Mouse (Mus musculus) left cerebral cortex, adult 2 months (tissue): ENCODE measurements around the gene Notch2. TPM values are rescaled to one million over a fixed set of nuclear protein-coding genes. Genes with fewer than 3 reads are reported as not detected.
"Not testable (repeated sequence)": the region's sequence is repeated elsewhere in the genome, so short reads cannot be mapped to it uniquely, and the experiment has no call there.

Experiments
- DNase-seq, 2 experiments: peaks; one replicate each; pipeline ENCODE4 v3.0.0; 2021 to 2022; ENCODE audit warnings: low spot score in 2 of 2, mixed read lengths in 1 of 2; ENCODE audit errors: extremely low spot score in 1 of 2
- H3K27ac ChIP-seq: fragments of 200-600 bp; 2 replicates; pipeline ENCODE4 v1.8.1; 2022
- H3K4me3 ChIP-seq: fragments of 200-600 bp; 2 replicates; pipeline ENCODE4 v1.8.1; 2022
- CTCF ChIP-seq: fragments of 200-600 bp; IDR thresholded peaks from 2 replicates; pipeline ENCODE4 v1.8.1; 2022; ENCODE audit warnings: antibody characterized with exemption, mild to moderate bottlenecking, moderate library complexity
- intact Hi-C: fragments of 180-260 bp; cut with DNase I; formaldehyde crosslinking; loops from one replicate; pipeline ENCODE4 v1.15.1; 2025
- total RNA-seq, 2 experiments: library from RNA; stranded (reverse); gene quantifications; 2 replicates each; pipeline ENCODE4 v1.2.3; 2021

The Notch2 gene
- total RNA-seq, 2 experiments from 2014 or later = 13.7 to 14.6 TPM

- intact Hi-C loops = loop anchor here (5.0 kb wide), 2 partner anchors 94 to 179 kb away; partner anchors contain the start of gene Notch2
- H3K4me3 ChIP-seq = no peak overlapping the region
- H3K27ac ChIP-seq = peak overlapping the region; percentile 30; the same call in 1 of the 2 replicates
Measured at GRCm38 (mm10) chr3:98106115-98106514, 92.8 kb downstream of the Notch2 start.

GRCm38 (mm10) chr3:98106590-98107313 is 93.4 kb downstream of the Notch2 start:
- DNase-seq = no peak
- TF ChIP-seq CTCF = no peak
- intact Hi-C loops = loop anchor here (5.0 kb wide), 2 partner anchors 94 to 179 kb away; partner anchors contain the start of gene Notch2
- no peak overlapping the region for H3K4me3 ChIP-seq
- no peak overlapping the region; the same call in 1 of the 2 replicates for H3K27ac ChIP-seq

More at GRCm38 (mm10) chr3:98106115-98106514, 92.8 kb downstream of the Notch2 start:
- TF ChIP-seq CTCF = no peak
- DNase-seq = no peak

GRCm38 (mm10) chr3:98108416-98108815 is 95.1 kb downstream of the Notch2 start:
- intact Hi-C loops = loop anchor here (5.0 kb wide), 2 partner anchors 96 to 181 kb away; partner anchors contain the start of gene Notch2
- no peak for DNase-seq
- Histone ChIP-seq H3K27ac (no peak overlapping the region), H3K4me3 (no peak overlapping the region)
- TF ChIP-seq CTCF = no peak

DNA sequence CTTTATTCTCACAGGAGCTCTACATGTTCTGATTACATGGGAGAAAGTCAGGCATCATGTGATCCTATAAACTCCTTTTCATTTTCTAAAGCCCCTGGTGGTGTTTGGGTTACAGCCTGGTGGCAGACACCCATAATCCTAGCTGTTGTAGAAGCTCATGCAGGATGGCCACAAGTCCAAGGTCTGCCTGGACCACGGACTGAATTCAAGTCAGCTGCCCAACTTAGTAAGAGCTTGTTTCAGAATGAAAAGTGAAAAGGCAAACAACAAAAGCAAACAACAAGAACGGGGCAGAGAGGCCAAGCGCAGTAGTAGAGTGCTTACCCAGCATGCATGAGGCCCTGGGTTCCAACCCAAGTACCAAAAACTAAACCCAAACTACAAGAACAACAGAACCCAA is 95.5 kb downstream of the Notch2 start:
- intact Hi-C loops = loop anchor here (5.0 kb wide), 2 partner anchors 97 to 182 kb away; partner anchors contain the start of gene Notch2
- no peak for DNase-seq
- H3K27ac ChIP-seq = no peak overlapping the region
- no peak overlapping the region for H3K4me3 ChIP-seq
- no peak for TF ChIP-seq CTCF

- no peak overlapping the region for H3K4me3 ChIP-seq
- no peak for TF ChIP-seq CTCF
- intact Hi-C loops = no loop called here
- DNase-seq = no peak
- H3K27ac ChIP-seq = no peak overlapping the region
Measured at GRCm38 (mm10) chr3:98110610-98111009, 97.3 kb downstream of the Notch2 start.

DNA sequence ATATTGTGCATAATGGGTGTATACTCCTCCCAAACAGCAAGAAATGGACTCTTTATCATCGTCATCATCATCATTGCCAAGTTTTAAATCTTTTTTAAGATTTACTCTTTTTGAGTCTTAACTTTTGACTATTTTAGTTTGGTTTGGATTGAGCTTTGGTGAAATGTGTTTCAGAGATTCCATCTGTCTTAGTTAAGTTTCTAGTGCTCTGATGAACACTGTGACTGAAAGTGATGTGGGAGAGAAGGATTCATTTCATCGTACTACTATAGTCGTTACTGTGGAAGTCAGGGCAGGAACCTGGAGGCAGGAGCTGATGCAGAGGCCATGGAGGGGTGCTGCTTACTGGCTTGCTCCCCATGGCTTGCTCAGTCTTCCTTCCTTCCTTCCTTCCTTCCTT is 104.9 kb downstream of the Notch2 start:
- no peak overlapping the region for H3K27ac ChIP-seq
- DNase-seq = no peak
- no peak for TF ChIP-seq CTCF
- intact Hi-C loops = no loop called here
- H3K4me3 ChIP-seq = no peak overlapping the region

- DNase-seq = no peak
- Histone ChIP-seq H3K4me3 (no peak overlapping the region), H3K27ac (no peak overlapping the region)
- intact Hi-C loops = no loop called here
- no peak for TF ChIP-seq CTCF
Measured at GRCm38 (mm10) chr3:98119338-98119737, 106.0 kb downstream of the Notch2 start.

DNA sequence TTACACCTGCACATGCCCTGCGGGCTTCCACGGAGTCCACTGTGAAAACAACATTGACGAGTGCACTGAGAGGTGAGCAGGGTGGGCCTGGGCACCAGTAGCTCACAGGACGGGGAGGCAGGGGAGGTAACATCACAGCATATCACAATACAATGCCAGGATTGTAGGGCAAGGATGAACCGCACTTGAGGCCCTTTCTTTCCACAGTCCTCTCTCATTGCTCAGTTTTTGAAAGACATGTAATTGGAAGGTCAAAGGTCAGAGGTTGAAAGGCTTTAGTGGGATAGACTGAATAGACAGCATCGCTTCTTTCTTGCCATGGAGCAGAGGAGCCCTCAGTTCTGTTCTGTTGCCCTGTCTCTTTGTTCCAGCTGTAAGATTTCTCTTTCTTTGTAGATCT is 107.6 kb downstream of the Notch2 start:
- Histone ChIP-seq H3K4me3 (no peak overlapping the region), H3K27ac (no peak overlapping the region)
- no peak for DNase-seq
- intact Hi-C loops = no loop called here
- no peak for TF ChIP-seq CTCF

DNA sequence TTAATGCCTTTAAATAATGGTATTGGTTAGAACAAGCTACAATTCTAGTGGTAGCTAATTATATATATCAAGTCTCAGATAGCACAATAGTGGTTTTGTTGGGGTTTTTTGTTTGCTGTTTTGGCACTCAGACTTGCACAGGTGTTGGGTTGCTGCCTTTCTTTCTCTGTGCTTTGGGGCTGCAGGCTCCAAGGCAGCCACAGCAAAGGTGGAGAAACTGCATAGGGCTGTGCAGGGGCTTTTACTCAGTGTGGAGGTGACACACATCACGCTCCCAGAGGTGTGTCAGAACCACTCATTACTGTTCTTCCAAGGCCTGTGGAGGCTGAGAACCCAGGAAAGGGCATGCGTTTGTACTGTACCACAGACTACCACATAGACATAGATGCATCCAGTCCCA is 114.4 kb downstream of the Notch2 start:
- DNase-seq = no peak
- intact Hi-C loops = no loop called here
- no peak overlapping the region for H3K4me3 ChIP-seq
- no peak overlapping the region for H3K27ac ChIP-seq
- TF ChIP-seq CTCF = no peak

GRCm38 (mm10) chr3:98128716-98129115 is 115.4 kb downstream of the Notch2 start:
- Histone ChIP-seq H3K27ac (no peak overlapping the region), H3K4me3 (no peak overlapping the region)
- TF ChIP-seq CTCF = no peak
- intact Hi-C loops = no loop called here
- no peak for DNase-seq

GRCm38 (mm10) chr3:98132140-98132539 is 118.8 kb downstream of the Notch2 start:
- intact Hi-C loops, H3K27ac ChIP-seq, DNase-seq: not testable (repeated sequence)

GRCm38 (mm10) chr3:98132636-98133035 is 119.3 kb downstream of the Notch2 start:
- no peak for TF ChIP-seq CTCF
- Histone ChIP-seq H3K27ac (no peak overlapping the region), H3K4me3 (no peak overlapping the region)
- intact Hi-C loops = no loop called here
- no peak for DNase-seq

More at GRCm38 (mm10) chr3:98132140-98132539, 118.8 kb downstream of the Notch2 start:
- H3K4me3 ChIP-seq = not testable (repeated sequence)

DNA sequence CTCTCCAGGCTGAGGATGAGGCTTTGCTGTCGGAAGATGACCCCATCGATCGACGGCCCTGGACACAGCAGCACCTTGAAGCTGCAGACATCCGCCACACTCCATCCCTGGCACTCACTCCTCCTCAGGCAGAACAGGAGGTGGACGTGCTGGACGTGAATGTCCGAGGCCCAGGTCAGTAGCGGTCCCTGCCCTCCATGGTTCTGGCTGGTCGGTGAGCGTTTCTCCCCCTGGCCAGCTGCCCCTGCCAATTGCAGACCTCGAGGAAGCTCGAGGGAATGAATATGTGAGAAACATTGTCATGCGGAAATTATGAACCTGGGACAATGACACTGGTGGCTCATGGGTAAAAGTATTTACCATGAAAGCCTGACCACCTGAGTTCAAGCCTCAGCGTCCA is 128.1 kb downstream of the Notch2 start:
- intact Hi-C loops = no loop called here
- no peak for DNase-seq
- TF ChIP-seq CTCF = no peak

More for the DNA sequence above, 128.1 kb downstream of the Notch2 start:
- Histone ChIP-seq H3K27ac (no peak overlapping the region), H3K4me3 (no peak overlapping the region)
